Mouse (Mus musculus) stomach, embryonic 15.5 days (tissue): Measurements from ENCODE around the gene BC049352. TPM values are rescaled to one million over a fixed set of nuclear protein-coding genes. Genes with fewer than 3 reads are reported as not detected.
A peak's percentile ranks its signal among the peaks of the same experiment; 100 is the strongest.

ENCODE experiments used
- ATAC-seq: fragments of 200-750 bp; cut with Nextera tagmentation; 2 replicates; pipeline ENCODE4 v1.8.0; 2017; ENCODE audit warnings: low read depth, moderate number of reproducible peaks, moderate TSS enrichment; ENCODE audit not compliant: insufficient read depth, low FRiP score
- H3K27ac ChIP-seq: fragments of 300-500 bp; sonication (generic); 2 replicates; pipeline ENCODE4 v1.5.1; 2015; ENCODE audit warnings: mild to moderate bottlenecking, inconsistent platforms
- H3K27me3 ChIP-seq: fragments of 300-500 bp; sonication (generic); replicated peaks from 2 replicates; pipeline ENCODE4 v1.6.1; 2015; ENCODE audit warnings: inconsistent platforms
- H3K36me3 ChIP-seq: fragments of 300-500 bp; sonication (generic); 2 replicates; pipeline ENCODE4 v1.6.1; 2015; ENCODE audit warnings: inconsistent platforms
- H3K4me1 ChIP-seq: fragments of 300-500 bp; sonication (generic); 2 replicates; pipeline ENCODE4 v1.6.1; 2015; ENCODE audit warnings: inconsistent platforms
- H3K4me2 ChIP-seq: fragments of 300-500 bp; sonication (generic); 2 replicates; pipeline ENCODE4 v1.6.1; 2015; ENCODE audit warnings: mild to moderate bottlenecking, inconsistent platforms
- H3K4me3 ChIP-seq: fragments of 300-500 bp; sonication (generic); replicated peaks from 2 replicates; pipeline ENCODE4 v1.5.1; 2015; ENCODE audit warnings: inconsistent platforms
- H3K9ac ChIP-seq: fragments of 300-500 bp; sonication (generic); 2 replicates; pipeline ENCODE4 v1.6.1; 2015; ENCODE audit warnings: inconsistent platforms
- H3K9me3 ChIP-seq: fragments of 300-500 bp; sonication (generic); 2 replicates; pipeline ENCODE4 v1.6.1; 2016; ENCODE audit warnings: inconsistent platforms
- WGBS: fragments of 180-500 bp; shearing (Covaris S2); methylation state at CpG from one replicate; pipeline ENCODE4 v1.1.7; 2015; 5-methylcytosine and 5-hydroxymethylcytosine counted together
- polyA plus RNA-seq: library from polyadenylated mRNA; unstranded; fragments of >200 nt; fragmentation: Nextera tagmentation; extraction: Ambion mirVana; gene quantifications from 2 replicates; pipeline ENCODE4 v1.2.1, GENCODE M21; 2015

The BC049352 gene
- polyA plus RNA-seq: 0.23 TPM in 1 of 2 replicates, not detected in the other

- H3K9me3 ChIP-seq: no peaks in the 10 kb centered on the region
- no peak within 1 kb of the TSS for H3K9ac ChIP-seq
- no peak within 1 kb of the TSS for H3K4me2 ChIP-seq
- H3K27me3 ChIP-seq: no peaks in the 10 kb centered on the region
- H3K36me3 ChIP-seq: no peaks in the 10 kb centered on the region
- no peak within 1 kb of the TSS for H3K4me3 ChIP-seq
- no peaks in the 10 kb centered on the region for H3K4me1 ChIP-seq
- H3K27ac ChIP-seq: no peak within 1 kb of the TSS
- 5% methylated on average over 2 of the region's 2 CpGs for WGBS
- no peak for ATAC-seq
These were observed at the start of gene BC049352 for GRCm38 (mm10) chr9:45181770-45182169. Gene BC049352 (plus strand): TSS chr9:45182007.

GRCm38 (mm10) chr9:45133484-45134310 lies 48.1 kb upstream of the BC049352 start:
- Histone ChIP-seq H3K36me3 (no peaks in the 10 kb centered on the region), H3K27ac (no peak overlapping the region), H3K9ac (no peak overlapping the region), H3K4me3 (no peak overlapping the region), H3K9me3 (no peaks in the 10 kb centered on the region), H3K27me3 (peaks cover 36% of the 10 kb centered on the region), H3K4me2 (no peak overlapping the region), H3K4me1 (peaks cover 13% of the 10 kb centered on the region)
- WGBS: 24% methylated on average over 5 of the region's 5 CpGs
- peak; percentile 31; the same call in 1 of the 2 replicates for ATAC-seq

- Histone ChIP-seq H3K9ac (no peak overlapping the region), H3K4me1 (peaks cover 18% of the 10 kb centered on the region), H3K36me3 (no peaks in the 10 kb centered on the region), H3K4me3 (no peak overlapping the region), H3K4me2 (no peak overlapping the region), H3K27ac (no peak overlapping the region), H3K9me3 (no peaks in the 10 kb centered on the region), H3K27me3 (peaks cover 63% of the 10 kb centered on the region)
- WGBS: 32% methylated on average over 7 of the region's 7 CpGs
- no peak; the same call in 1 of the 2 replicates for ATAC-seq
These were observed 45.2 kb upstream of the BC049352 start for GRCm38 (mm10) chr9:45136442-45137169.

GRCm38 (mm10) chr9:45138191-45139032 lies 43.4 kb upstream of the BC049352 start, which contains the start of gene Scn4b:
Gene Scn4b (plus strand): TSS chr9:45138395.
- H3K9me3 ChIP-seq: no peaks in the 10 kb centered on the region
- under 1% methylated on average over 74 of the region's 76 CpGs for WGBS
- peak within 1 kb of the TSS; percentile 98 for H3K4me2 ChIP-seq
- ATAC-seq: no peak
- H3K4me3 ChIP-seq: peak within 1 kb of the TSS; percentile 52
- 0 out of 2 replicates have a peak within 1 kb of the TSS, but pooled peaks have one; percentile 19 for H3K9ac ChIP-seq
- H3K36me3 ChIP-seq: no peaks in the 10 kb centered on the region
- peaks cover 66% of the 10 kb centered on the region for H3K27me3 ChIP-seq
- H3K4me1 ChIP-seq: peaks cover 18% of the 10 kb centered on the region
- H3K27ac ChIP-seq: no peak within 1 kb of the TSS

- H3K4me1 ChIP-seq: peaks cover 18% of the 10 kb centered on the region
- H3K9me3 ChIP-seq: no peaks in the 10 kb centered on the region
- H3K27ac ChIP-seq: no peak overlapping the region
- H3K27me3 ChIP-seq: peaks cover 71% of the 10 kb centered on the region
- H3K36me3 ChIP-seq: no peaks in the 10 kb centered on the region
- H3K4me2 ChIP-seq: peak overlapping the region; percentile 98
- no peak for ATAC-seq
- peak overlapping the region; percentile 52 for H3K4me3 ChIP-seq
- WGBS: 3% methylated on average over 7 of the region's 7 CpGs
- H3K9ac ChIP-seq: no peak overlapping the region
These were observed 42.7 kb upstream of the BC049352 start for GRCm38 (mm10) chr9:45139082-45139481.

GRCm38 (mm10) chr9:45140945-45141344 lies 40.9 kb upstream of the BC049352 start:
- H3K4me3 ChIP-seq: no peak overlapping the region
- no peak overlapping the region for H3K27ac ChIP-seq
- peaks cover 23% of the 10 kb centered on the region for H3K4me1 ChIP-seq
- H3K9me3 ChIP-seq: no peaks in the 10 kb centered on the region
- peaks cover 75% of the 10 kb centered on the region for H3K27me3 ChIP-seq
- no peak for ATAC-seq
- no peaks in the 10 kb centered on the region for H3K36me3 ChIP-seq
- H3K4me2 ChIP-seq: no peak overlapping the region
- H3K9ac ChIP-seq: no peak overlapping the region
- 65% methylated on average over 7 of the region's 7 CpGs for WGBS

GRCm38 (mm10) chr9:45142686-45143085 lies 39.1 kb upstream of the BC049352 start:
- peaks cover 66% of the 10 kb centered on the region for H3K27me3 ChIP-seq
- no peak overlapping the region for H3K27ac ChIP-seq
- H3K36me3 ChIP-seq: no peaks in the 10 kb centered on the region
- no peak overlapping the region for H3K4me2 ChIP-seq
- 53% methylated on average over 3 of the region's 3 CpGs for WGBS
- no peak overlapping the region for H3K4me3 ChIP-seq
- no peak for ATAC-seq
- H3K9me3 ChIP-seq: no peaks in the 10 kb centered on the region
- no peak overlapping the region for H3K9ac ChIP-seq
- H3K4me1 ChIP-seq: peaks cover 20% of the 10 kb centered on the region; the same call in 1 of the 2 replicates

- Histone ChIP-seq H3K9ac (no peak overlapping the region), H3K9me3 (no peaks in the 10 kb centered on the region), H3K4me1 (peaks cover 7% of the 10 kb centered on the region; the same call in 1 of the 2 replicates), H3K27ac (no peak overlapping the region), H3K27me3 (peaks cover 48% of the 10 kb centered on the region), H3K4me3 (peak overlapping the region; percentile 34), H3K4me2 (peak overlapping the region; percentile 68), H3K36me3 (no peaks in the 10 kb centered on the region)
- WGBS: 3% methylated on average over 27 of the region's 27 CpGs
- ATAC-seq: no peak
These were observed 36.1 kb upstream of the BC049352 start for GRCm38 (mm10) chr9:45145533-45146266.

GRCm38 (mm10) chr9:45146267-45146597 lies 35.6 kb upstream of the BC049352 start:
- no peak for ATAC-seq
- WGBS: 0% methylated on average over 5 of the region's 5 CpGs
- Histone ChIP-seq H3K9me3 (no peaks in the 10 kb centered on the region), H3K36me3 (no peaks in the 10 kb centered on the region), H3K4me2 (peak overlapping the region; percentile 68), H3K4me3 (peak overlapping the region; percentile 34), H3K27ac (no peak overlapping the region), H3K4me1 (peaks cover 7% of the 10 kb centered on the region; the same call in 1 of the 2 replicates), H3K27me3 (peaks cover 43% of the 10 kb centered on the region), H3K9ac (no peak overlapping the region)

- H3K27ac ChIP-seq: no peak overlapping the region
- no peaks in the 10 kb centered on the region for H3K36me3 ChIP-seq
- H3K9me3 ChIP-seq: no peaks in the 10 kb centered on the region
- H3K27me3 ChIP-seq: peaks cover 18% of the 10 kb centered on the region; the same call in 1 of the 2 replicates
- H3K4me1 ChIP-seq: peaks cover 2% of the 10 kb centered on the region; the same call in 1 of the 2 replicates
- no peak overlapping the region for H3K4me2 ChIP-seq
- ATAC-seq: no peak
- no peak overlapping the region for H3K4me3 ChIP-seq
- no peak overlapping the region for H3K9ac ChIP-seq
- 53% methylated on average over 1 of the region's 1 CpGs for WGBS
These were observed 30.9 kb upstream of the BC049352 start for GRCm38 (mm10) chr9:45150933-45151332.

GRCm38 (mm10) chr9:45153361-45153760 lies 28.4 kb upstream of the BC049352 start:
- 60% methylated on average over 7 of the region's 7 CpGs for WGBS
- Histone ChIP-seq H3K9me3 (no peaks in the 10 kb centered on the region), H3K4me3 (no peak overlapping the region), H3K27me3 (0 out of 2 replicates have a peak, but pooled peaks cover 4% of the 10 kb centered on the region), H3K27ac (no peak overlapping the region), H3K4me2 (no peak overlapping the region), H3K9ac (no peak overlapping the region), H3K36me3 (no peaks in the 10 kb centered on the region), H3K4me1 (no peaks in the 10 kb centered on the region)
- no peak for ATAC-seq
